Mouse (Mus musculus): ENCODE results near the gene Asf1b. TPM values are rescaled to one million over a fixed set of nuclear protein-coding genes. Genes with fewer than 3 reads are reported as not detected.

The Asf1b gene
- total RNA-seq (2021): 10 to 100 TPM in 1 of 2 experiments, 1 to 10 TPM in 1; 9.2 to 12.1 TPM
- long read RNA-seq, experiment 1, transcript Asf1b-201 (4 exons, 1,788 nt): major isoform, 18 of 19 reads
- long read RNA-seq, experiment 1, partial matches to known transcripts: 0 of 19 reads
- long read RNA-seq, experiment 1, other reads (novel, unspliced or antisense): 1 of 19 reads
- long read RNA-seq, experiment 2, transcript Asf1b-201 (4 exons, 1,788 nt): major isoform, 8 of 13 reads
- long read RNA-seq, experiment 2, partial matches to known transcripts: 3 of 13 reads
- long read RNA-seq, experiment 2, other reads (novel, unspliced or antisense): 2 of 13 reads

DNA sequence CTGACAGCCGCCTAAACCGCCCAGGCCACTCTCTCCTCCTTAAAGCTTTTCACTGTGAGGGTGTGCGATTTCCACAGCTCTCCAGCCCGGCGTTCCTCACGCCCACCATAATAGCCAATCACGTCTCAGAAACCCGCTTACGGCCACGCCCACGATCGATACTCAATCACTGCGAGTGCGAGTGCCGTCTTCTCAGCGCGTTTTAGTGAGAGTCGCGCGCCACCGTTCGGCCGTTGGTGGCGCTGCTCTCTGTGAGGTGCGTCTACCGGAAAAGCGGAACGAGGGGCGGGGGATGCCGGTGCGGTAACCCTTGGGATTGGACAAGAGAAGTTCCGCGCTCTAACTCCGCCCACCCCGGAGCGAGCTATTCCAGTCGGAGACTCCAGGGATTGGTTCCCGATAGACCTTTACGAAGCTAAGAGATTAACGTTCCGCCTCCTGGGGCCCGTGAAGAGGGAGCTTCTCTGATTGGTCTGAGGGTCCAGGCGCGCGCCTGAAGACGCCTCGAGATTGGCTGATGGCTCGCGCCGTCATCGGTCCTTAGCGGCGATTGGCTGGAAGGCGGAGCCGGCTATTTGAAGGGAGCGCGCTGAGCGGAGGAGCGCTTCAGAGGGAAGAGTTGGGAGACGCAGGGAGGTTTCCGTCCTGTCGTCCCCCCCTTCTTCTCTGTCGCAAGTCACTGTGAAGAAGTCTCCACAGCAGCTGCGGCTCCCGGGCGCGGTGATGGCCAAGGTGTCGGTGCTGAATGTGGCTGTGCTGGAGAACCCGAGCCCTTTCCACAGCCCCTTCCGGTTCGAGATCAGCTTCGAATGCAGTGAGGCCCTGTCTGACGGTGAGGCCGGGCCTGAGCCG lies at the start of gene Asf1b, which contains the start of gene Gm10644:
Gene Asf1b (plus strand): TSS at position 402 of the 852 bp plus-strand sequence.
Gene Gm10644 (minus strand): TSS at position 100 of the 852 bp plus-strand sequence.
- peak; percentile 97 for DNase-seq

DNA sequence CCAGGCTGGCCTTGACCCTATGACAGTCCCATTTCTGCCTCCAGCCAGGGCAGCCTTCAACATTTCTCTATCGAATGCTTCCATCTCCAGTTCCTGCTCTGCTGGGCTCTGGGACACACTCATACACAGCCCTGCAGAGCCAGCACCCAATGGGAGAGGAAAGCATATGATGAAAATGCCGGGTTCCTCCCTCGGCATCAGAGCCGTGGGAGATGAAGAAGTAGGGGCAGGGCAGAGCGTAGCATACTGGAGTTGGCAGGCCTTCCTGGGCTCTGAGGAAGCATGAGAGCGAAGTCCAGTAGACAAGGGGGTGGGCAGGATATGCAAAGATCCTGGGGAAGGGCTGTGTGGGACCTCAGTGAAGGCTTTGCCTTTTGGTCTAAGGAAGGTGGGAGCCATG lies 46.7 kb upstream of the Asf1b start:
- no peak for DNase-seq

DNA sequence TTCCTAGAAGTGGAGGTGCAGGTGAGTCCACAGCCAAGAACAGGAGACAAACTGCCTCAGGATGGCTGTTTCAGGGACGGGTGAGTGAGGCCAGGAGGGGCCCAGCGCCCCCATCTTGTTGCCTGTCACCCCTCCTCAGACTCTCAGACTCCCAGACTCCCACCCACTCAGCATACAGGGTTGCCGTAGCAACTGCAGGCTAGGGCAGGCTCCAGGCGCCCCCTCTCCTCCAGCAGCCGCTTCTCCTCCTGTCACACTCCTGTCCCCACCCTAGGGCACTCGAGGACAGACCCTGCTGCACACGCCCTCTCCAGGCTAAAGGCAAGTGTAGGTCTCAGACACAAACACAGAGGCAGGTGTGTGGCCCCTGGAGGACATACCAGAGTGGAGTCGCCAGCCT lies 46.0 kb upstream of the Asf1b start:
- DNase-seq: no peak

DNA sequence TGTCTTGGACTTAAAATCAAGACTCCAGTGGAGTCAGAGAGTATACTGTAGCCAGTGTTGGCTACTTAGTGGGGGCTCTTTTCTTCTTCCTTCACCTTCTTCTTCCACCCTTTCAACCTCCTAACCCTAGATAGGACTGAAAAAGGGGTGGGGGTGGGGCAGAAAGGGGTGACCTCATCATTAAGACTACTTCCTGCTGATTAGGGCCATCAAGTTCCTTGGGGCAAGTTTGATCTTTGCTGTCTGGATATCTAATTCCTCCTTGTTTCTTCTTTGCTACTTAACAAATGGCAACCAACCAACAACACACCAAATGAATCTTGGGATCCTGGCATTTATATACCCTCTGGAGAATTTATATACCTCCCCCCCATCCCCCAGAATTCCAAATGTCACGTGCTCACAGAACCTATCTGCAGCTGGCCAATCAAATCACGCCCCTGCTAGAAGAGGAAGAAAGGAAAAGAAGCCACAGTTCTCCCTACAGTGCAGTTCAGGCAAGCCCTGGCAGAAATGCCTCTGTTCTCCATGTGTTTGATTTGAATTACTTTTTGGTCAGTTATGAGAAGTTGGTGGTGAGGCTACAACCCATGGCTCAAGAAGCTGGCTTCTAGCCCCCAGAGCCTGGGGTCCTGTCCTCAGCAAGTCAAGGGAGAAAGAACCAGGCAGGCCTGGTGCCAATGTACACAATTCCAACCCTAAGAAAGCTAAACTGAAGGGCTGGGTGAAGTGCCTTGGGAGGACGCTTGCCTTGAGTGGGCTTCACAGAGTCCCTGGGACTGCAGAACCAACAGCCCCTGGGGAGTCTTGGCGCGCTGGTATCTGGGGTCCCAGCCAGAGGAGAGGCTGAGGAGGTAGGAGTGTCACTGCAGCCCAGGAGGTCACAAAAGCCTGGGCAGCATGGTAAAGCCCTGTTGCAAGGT lies 43.2 kb upstream of the Asf1b start:
- DNase-seq: no peak

DNA sequence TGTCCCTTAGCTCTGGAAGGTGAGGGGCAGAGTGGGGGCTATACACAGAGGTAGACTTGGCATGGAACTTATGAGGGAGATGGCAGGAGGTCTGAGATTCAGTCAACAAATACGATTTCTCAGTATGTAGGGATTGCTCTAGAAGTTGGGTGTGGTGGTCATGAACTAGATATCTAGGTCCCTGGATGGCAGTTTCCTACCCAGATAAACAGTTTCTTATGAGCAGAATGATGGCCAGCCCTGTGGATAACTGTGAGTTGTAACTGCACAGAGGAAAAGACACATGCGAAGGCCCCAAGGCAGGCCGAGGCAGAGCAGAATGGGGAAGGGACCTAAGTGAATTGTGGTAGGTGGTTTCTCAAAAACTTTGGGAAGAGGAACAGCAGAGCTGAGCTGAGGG lies 41.1 kb upstream of the Asf1b start:
- no peak for DNase-seq

DNA sequence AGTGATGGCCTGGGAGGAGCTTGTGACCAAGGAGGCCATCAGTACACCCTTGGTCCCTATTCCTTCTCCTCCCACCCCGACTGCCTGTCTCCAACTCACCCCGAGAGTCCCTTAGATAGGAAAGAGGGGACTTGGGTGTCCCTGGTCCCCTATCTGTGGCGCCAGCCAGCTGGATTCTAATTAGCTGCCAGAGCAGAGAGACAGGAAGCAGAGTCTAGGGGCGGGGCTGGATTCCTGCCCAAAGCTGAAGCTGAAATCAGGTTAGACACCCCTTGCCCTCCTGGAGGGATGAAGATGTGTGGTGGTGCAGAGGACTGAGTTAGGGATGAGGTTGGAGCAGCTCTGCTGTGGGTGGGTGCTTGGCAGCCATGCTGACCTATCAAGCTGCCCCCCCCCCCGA lies 40.4 kb upstream of the Asf1b start:
- no peak for DNase-seq

DNA sequence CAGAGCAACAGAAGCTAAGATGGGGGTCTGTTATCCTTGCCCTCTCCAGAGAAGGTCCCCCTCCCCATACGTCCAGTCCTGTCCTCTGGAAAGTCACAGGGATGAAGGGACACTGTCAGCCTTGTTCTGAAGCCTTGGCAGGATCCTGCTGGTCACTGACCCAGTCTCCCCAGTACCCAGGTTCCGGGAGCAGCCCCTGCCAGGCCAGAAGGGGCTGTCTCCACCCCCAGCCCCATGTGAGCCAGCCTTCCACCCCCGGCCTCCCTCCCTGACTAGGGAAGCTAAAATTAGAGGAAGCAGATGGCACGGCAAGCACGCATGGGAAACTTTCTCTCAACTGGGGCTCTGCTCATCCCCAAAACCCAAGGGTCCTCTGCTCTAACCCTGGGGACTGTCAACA lies 39.3 kb upstream of the Asf1b start:
- no peak for DNase-seq

DNA sequence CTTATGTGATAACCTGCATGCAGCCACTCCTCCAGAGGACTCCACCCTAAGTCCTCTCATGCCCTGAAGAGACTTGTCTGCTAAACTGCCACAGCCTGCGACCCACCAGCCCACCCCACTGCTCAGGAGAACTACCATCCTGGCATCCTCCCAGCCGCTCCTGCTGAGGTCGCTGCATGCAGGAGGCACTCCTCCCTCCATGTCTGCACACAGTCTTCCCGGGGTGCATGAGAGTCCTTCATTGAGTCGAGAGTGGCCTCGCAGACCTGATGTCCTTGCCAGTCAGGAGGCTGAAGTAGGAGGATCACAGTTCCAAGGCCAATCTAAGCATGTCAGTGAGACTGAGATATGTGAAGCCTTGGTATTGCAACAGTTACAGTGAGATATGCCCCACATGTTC lies 37.7 kb upstream of the Asf1b start:
- DNase-seq: peak; percentile 60

DNA sequence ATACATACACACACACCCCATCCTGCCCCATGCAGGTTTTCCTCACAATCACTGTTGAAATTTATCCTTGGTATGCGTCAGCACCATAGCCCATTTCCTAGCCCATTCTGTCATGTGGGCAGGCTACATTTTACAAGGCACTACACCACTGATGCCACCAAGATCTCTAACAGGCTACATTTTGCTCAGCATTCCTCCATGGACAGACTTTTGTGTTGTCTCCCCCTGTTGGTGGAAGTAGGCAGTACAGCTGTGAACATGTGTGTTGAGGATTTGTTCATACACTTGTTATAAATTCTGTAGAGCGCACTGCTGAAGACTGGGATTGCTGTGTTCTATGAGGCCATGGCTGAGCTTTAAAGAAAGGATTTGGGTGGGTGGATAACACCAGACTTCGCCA lies 33.7 kb upstream of the Asf1b start:
- DNase-seq: peak; percentile 90

DNA sequence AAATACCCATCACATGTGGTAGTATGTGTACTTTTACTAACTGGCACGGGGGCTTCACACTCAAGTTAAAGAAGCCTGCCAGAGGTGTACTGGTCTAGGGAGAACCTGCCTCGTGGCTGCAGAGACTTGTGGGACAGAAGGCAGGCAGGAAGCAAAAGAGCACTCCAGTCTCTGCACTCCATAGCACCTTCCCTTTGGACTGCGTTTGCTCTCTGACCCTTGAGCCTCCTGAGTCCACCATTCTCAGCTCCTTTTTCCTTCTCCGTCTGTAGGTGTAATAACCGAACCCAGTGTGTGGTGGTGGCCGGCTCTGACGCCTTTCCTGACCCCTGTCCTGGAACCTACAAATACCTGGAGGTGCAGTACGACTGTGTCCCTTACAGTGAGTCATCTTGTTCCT lies 32.6 kb upstream of the Asf1b start:
- no peak for DNase-seq

DNA sequence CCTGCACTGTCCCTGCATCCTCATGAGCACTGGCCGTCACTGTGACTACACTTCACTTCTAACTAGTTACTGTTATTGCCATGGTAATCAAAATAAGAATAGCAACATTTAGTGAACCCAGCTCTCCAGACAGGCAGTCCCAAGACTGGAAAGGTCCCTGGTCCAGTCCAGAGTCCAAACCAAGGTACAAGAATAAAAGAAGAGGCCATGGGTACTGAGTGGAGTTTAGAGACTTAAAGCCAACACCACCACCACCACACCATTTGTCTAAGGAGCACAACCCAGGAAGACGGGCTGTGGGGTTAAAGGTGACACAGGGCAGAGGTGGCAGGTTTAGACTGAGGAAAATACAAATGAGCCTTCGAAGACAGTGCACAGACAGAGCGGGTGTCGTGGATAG lies 30.7 kb upstream of the Asf1b start:
- DNase-seq: no peak

DNA sequence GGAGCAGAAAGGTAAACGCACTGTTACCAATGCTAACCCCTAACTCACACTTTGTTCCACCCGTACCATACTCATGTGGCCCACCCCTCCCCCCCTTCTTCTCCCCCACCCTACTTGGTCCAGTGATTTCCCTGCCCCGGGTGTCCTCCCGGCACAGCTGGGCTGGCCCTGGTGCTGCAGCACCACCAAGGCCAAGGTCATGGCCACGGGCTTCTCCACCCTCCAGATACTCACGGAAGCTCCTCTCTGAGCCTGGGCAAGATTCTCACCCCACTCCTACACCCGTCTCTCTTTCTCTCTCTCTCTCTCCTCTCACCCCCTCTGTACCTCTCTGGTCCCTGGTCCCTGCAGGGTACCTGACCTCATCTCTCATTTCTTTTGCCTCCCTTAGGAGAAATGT lies 29.0 kb upstream of the Asf1b start:
- peak; percentile 77 for DNase-seq

DNA sequence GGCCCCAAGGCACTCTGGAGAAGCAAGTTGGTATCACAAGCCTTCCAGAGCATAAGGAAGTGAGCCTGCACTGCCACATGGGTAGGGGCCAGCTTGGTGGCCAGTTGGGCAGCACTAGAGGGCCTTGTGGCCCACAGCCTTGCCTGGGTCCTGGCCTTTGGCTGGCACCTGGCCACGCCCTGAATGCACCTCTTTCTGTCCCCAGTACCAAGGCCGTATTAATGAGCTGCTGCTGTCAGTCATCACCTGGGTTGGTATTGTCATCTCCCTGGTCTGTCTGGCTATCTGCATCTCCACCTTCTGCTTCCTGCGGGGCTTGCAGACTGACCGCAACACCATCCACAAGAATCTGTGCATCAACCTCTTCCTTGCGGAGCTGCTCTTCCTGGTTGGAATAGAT lies 21.1 kb upstream of the Asf1b start:
- no peak for DNase-seq

DNA sequence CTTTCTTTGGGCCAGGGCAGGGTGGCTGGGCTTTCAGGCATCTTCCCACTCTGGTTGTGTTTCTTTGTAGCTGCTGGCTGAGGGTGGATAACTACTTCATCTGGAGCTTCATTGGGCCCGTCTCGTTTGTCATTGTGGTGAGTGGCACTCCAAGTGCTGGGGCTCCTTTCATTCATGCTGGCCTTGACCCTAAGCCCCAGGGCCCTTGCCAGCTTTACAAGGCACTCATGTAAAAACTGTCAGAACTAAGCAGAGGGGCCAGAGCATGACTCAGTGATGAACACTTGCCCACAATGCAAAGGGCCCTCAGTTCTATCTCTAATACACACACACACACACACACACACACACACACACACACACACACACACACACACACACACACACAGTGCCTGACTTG lies 20.3 kb upstream of the Asf1b start:
- no peak for DNase-seq

DNA sequence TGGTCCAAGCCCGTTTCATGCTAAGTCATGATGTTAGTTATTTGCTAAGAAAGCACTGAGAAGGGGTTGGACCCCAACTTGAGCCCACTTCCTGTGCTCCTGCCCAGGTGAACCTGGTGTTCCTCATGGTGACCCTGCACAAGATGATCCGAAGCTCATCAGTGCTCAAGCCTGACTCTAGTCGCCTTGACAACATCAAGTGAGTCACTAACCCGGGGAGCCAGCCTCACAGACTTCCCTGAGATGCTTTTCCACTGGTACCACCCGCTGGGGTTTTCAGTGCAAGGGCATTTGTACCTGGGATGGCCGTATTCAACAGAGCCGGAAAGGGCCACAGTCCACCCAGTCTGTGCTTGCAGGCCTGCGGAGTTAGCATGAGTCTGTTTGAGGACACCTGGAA lies 19.9 kb upstream of the Asf1b start:
- DNase-seq: no peak

DNA sequence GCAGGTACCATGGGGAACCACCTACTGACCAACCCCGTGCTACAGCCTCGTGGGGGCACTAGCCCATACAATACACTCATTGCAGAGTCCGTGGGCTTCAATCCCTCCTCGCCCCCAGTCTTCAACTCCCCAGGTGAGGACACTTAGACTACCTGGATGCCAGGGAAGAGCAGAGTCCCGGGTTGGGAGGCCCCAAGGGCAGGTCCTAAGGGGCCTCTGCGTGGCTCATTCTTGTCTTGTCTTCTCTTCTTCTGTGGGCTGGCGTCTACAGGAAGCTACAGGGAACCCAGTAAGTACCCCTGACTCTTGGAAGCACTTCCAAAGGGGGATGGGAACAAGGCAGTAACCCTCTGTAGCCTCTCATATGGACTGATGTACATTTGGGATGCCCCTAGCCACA lies 17.7 kb upstream of the Asf1b start:
- no peak for DNase-seq

DNA sequence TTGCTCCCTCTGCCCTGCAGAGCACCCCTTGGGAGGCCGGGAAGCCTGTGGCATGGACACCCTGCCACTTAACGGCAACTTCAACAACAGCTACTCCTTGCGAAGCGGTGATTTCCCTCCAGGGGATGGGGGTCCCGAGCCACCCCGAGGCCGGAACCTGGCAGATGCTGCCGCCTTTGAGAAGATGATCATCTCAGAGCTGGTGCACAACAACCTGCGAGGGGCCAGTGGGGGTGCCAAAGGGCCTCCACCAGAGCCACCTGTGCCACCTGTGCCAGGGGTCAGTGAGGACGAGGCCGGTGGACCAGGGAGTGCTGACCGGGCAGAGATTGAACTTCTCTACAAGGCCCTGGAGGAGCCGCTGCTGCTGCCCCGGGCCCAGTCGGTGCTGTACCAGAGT lies 17.0 kb upstream of the Asf1b start:
- no peak for DNase-seq

DNA sequence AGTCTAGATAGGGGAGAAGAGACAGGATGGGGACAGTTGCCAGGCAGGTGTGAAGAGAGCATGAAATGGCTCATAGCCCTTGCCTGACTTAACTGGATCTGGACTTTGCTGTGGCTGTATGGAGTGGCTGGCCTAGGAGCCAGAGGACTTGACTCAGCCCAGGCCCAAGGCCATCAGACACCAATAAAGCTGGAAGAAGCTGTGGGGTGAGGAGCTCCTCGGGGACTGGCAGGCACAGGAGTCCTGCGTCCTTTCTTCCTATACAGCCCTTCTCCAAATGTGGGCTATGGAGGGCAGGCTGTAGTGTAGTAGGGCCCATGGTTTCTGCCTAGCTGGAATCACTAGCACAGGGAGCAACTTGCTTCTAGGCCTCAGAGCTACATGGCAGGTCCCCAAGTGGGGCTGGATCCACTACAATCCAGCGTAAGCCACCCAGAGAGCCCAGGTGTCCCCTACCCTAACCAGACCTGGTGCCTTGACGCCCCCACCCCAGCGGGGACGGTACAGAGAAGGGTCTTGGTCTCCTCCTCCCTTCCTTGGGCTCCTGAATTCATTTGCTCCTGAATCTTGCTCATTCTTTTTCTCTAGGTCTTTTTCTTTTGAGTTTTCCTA lies 14.1 kb upstream of the Asf1b start:
- DNase-seq: no peak

DNA sequence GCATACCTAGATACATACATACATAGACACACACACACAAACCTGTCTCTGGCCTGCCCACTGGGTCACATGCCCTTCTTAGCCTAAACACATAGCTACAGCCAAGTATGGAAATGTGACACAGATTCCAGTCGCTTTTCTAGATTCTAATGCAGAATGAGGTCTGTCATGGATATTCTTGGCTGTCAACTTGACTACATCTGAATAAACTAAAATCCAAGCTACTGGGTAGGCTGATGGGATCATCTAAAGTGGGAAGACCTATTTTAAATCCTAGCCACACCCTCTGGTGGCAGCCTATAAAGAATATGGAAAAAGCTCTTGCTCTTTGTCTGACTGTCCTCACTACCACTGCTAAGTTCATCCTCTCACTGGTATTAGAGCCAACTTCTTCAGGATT lies 12.9 kb upstream of the Asf1b start:
- no peak for DNase-seq

DNA sequence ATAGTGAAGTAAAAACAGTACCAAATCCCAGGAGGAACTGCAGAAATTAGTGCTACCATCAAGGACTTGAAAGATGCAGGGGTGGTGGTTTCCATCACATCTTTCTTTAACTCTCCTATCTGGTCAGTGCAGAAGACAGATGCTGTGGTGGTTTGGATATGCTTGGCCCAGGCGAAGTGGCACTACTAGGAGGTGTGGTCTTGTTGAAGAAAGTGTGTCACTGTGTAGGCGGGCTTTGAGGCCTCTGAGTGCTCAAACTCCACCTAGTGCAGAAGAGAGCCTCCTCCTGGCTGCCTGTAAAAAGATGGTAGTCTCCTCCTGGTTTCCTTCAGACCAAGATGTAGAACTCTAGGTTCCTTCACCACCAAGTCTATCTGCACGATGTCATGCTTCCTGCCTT lies 9.8 kb upstream of the Asf1b start:
- DNase-seq: no peak

DNA sequence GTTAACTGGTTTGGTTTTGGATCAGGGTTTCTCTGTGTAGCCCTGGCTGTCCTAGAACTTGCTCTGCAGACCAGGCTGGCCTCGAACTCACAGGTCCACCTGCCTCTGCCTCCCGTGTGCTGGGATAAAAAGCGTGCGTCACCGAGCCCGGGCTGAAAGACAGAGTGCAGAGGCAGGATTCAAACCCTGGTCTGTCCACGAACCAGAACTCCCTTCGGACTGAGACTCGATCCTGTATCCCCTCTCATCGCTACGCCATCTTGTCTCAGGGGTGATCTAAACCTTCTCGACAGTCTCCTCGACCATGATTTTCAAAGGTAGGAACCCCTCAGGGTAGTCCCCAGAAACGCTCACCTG lies 580 bp upstream of the Asf1b start:
- DNase-seq: no peak

DNA sequence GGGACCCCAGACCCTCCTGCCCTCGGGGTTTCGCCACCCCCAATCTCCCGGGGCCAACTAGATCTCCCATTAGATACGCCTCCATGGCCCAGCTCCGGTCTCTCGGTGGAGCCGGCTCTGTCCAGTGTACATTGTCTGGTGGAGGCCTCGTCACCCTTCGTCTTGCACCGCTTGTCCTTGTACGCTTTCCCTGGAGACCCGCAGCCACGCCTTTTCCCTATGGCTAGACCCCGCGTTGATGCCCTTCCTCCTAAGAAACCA lies 581 bp downstream of the Asf1b start:
- no peak for DNase-seq

DNA sequence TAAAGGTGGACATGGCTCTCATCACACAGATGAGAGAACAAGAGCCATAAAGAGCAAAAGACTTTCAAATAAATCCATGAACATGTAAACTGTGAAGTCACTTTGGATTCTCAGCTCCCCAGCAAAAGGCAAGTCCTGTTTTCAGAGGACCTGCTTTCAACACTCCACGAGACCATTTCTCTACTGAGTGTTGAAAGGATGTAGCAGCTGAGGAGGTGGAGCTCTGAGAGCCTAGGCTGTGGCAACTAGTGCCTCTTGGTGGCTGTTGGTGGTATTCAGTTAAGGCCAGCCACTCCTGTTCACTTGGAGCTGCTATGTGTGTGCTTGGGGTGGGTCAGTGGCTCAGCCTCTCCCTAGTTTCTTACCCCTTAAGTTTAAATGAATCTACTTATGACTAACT lies 1.5 kb downstream of the Asf1b start:
- DNase-seq: no peak
